Mouse (Mus musculus) heart, embryonic 16.5 days (tissue): Measurements from ENCODE around the gene Rep15. TPM values are rescaled to one million over a fixed set of nuclear protein-coding genes. Genes with fewer than 3 reads are reported as not detected.

Experiments used
- ATAC-seq: fragments of 200-750 bp; cut with Nextera tagmentation; replicated peaks from 2 replicates; pipeline ENCODE4 v1.8.0; 2017; ENCODE audit warnings: moderate number of reproducible peaks; ENCODE audit not compliant: insufficient read depth, low FRiP score; ENCODE audit errors: extremely low read depth
- H3K27ac ChIP-seq: fragments of 300-500 bp; sonication (generic); 2 replicates; pipeline ENCODE4 v1.5.1; 2014; ENCODE audit warnings: mild to moderate bottlenecking, low read length, control low read depth, moderate library complexity
- H3K27me3 ChIP-seq: fragments of 300-500 bp; sonication (generic); 2 replicates; pipeline ENCODE4 v1.6.1; 2014; ENCODE audit warnings: low read length, mixed read lengths; ENCODE audit not compliant: control insufficient read depth, insufficient read depth
- H3K36me3 ChIP-seq: fragments of 300-500 bp; sonication (generic); 2 replicates; pipeline ENCODE4 v1.6.1; 2014; ENCODE audit not compliant: control insufficient read depth, insufficient read depth
- H3K4me1 ChIP-seq: fragments of 300-500 bp; sonication (generic); 2 replicates; pipeline ENCODE4 v1.6.1; 2014; ENCODE audit warnings: low read length, mixed read lengths; ENCODE audit not compliant: control insufficient read depth, insufficient read depth
- H3K4me2 ChIP-seq: fragments of 300-500 bp; sonication (generic); 2 replicates; pipeline ENCODE4 v1.6.1; 2014; ENCODE audit warnings: low read depth, mild to moderate bottlenecking, control low read depth, low read length
- H3K4me3 ChIP-seq: fragments of 300-500 bp; sonication (generic); 2 replicates; pipeline ENCODE4 v1.5.1; 2014; ENCODE audit warnings: mild to moderate bottlenecking, control low read depth, low read length
- H3K9ac ChIP-seq: fragments of 300-500 bp; sonication (generic); 2 replicates; pipeline ENCODE4 v1.6.1; 2014; ENCODE audit warnings: low read length, control low read depth
- H3K9me3 ChIP-seq: fragments of 300-500 bp; sonication (generic); replicated peaks from 2 replicates; pipeline ENCODE4 v1.6.1; 2016; ENCODE audit warnings: low read length; ENCODE audit not compliant: control insufficient read depth
- WGBS: fragments of 180-500 bp; shearing (Covaris S2); extraction: QIAGEN DNeasy Blood & Tissue Kit; methylation state at CpG from one replicate; pipeline ENCODE4 v1.1.7; 2014; 5-methylcytosine and 5-hydroxymethylcytosine counted together
- polyA plus RNA-seq: library from polyadenylated mRNA; unstranded; fragments of >200 nt; fragmentation: Nextera tagmentation; extraction: Ambion mirVana; gene quantifications from 2 replicates; pipeline ENCODE4 v1.2.1, GENCODE M21; 2015

The Rep15 gene
- polyA plus RNA-seq, 1 experiment from 2014 or later = 0.49 TPM

GRCm38 (mm10) chr6:147043633-147044032, 11.2 kb downstream of the Rep15 start:
- H3K27ac ChIP-seq = no peak overlapping the region; the same call in 1 of the 2 replicates
- H3K9me3 ChIP-seq = peaks cover 2% of the 10 kb centered on the region; the same call in 1 of the 2 replicates
- H3K4me2 ChIP-seq = peak overlapping the region; percentile 86
- peaks cover 15% of the 10 kb centered on the region for H3K4me1 ChIP-seq
- 40% methylated on average over 7 of the region's 7 CpGs for WGBS
- peak overlapping the region; percentile 90 for H3K4me3 ChIP-seq
- H3K36me3 ChIP-seq = peaks cover 22% of the 10 kb centered on the region
- H3K9ac ChIP-seq = peak overlapping the region; percentile 97
- no peak for ATAC-seq
- H3K27me3 ChIP-seq = no peaks in the 10 kb centered on the region

- Histone ChIP-seq H3K9me3 (no peaks in the 10 kb centered on the region), H3K27me3 (no peaks in the 10 kb centered on the region), H3K4me3 (no peak overlapping the region), H3K4me2 (no peak overlapping the region), H3K4me1 (peaks cover 2% of the 10 kb centered on the region), H3K9ac (no peak overlapping the region), H3K27ac (no peak overlapping the region), H3K36me3 (peaks cover 48% of the 10 kb centered on the region)
- 94% methylated on average over 13 of the region's 13 CpGs for WGBS
- ATAC-seq = no peak
These were observed 16.9 kb downstream of the Rep15 start for GRCm38 (mm10) chr6:147049239-147049805.

- 95% methylated on average over 8 of the region's 8 CpGs for WGBS
- Histone ChIP-seq H3K9ac (no peak overlapping the region), H3K4me1 (peaks cover 9% of the 10 kb centered on the region), H3K36me3 (peaks cover 62% of the 10 kb centered on the region), H3K27me3 (no peaks in the 10 kb centered on the region), H3K27ac (no peak overlapping the region), H3K9me3 (no peaks in the 10 kb centered on the region), H3K4me3 (no peak overlapping the region), H3K4me2 (no peak overlapping the region)
- no peak for ATAC-seq
These were observed 19.3 kb downstream of the Rep15 start for GRCm38 (mm10) chr6:147051666-147052065.

- WGBS = 91% methylated on average over 9 of the region's 9 CpGs
- Histone ChIP-seq H3K9me3 (no peaks in the 10 kb centered on the region), H3K27me3 (no peaks in the 10 kb centered on the region), H3K4me1 (peaks cover 9% of the 10 kb centered on the region), H3K9ac (no peak overlapping the region), H3K4me2 (no peak overlapping the region), H3K4me3 (no peak overlapping the region), H3K36me3 (peaks cover 59% of the 10 kb centered on the region), H3K27ac (no peak overlapping the region)
- no peak for ATAC-seq
These were observed 20.1 kb downstream of the Rep15 start for GRCm38 (mm10) chr6:147052440-147052839.

GRCm38 (mm10) chr6:147053785-147054646, 21.6 kb downstream of the Rep15 start:
- no peak overlapping the region for H3K4me2 ChIP-seq
- H3K4me3 ChIP-seq = no peak overlapping the region
- H3K9ac ChIP-seq = no peak overlapping the region
- no peaks in the 10 kb centered on the region for H3K27me3 ChIP-seq
- peaks cover 12% of the 10 kb centered on the region for H3K4me1 ChIP-seq
- no peak for ATAC-seq
- H3K9me3 ChIP-seq = no peaks in the 10 kb centered on the region
- 89% methylated on average over 19 of the region's 19 CpGs for WGBS
- peaks cover 50% of the 10 kb centered on the region for H3K36me3 ChIP-seq
- no peak overlapping the region for H3K27ac ChIP-seq

- ATAC-seq = no peak; the same call in 1 of the 2 replicates
- Histone ChIP-seq H3K4me3 (no peak overlapping the region), H3K36me3 (peaks cover 43% of the 10 kb centered on the region), H3K4me2 (no peak overlapping the region), H3K9me3 (no peaks in the 10 kb centered on the region), H3K4me1 (peaks cover 12% of the 10 kb centered on the region), H3K9ac (no peak overlapping the region), H3K27me3 (no peaks in the 10 kb centered on the region), H3K27ac (no peak overlapping the region)
- WGBS = 71% methylated on average over 10 of the region's 10 CpGs
These were observed 23.1 kb downstream of the Rep15 start for GRCm38 (mm10) chr6:147055374-147055977.

- no peak overlapping the region for H3K27ac ChIP-seq
These were observed 26.9 kb downstream of the Rep15 start for GRCm38 (mm10) chr6:147059326-147059725.

GRCm38 (mm10) chr6:147061630-147062029, 29.2 kb downstream of the Rep15 start:
- Histone ChIP-seq H3K27me3 (no peaks in the 10 kb centered on the region), H3K4me1 (peaks cover 3% of the 10 kb centered on the region; the same call in 1 of the 2 replicates), H3K9me3 (no peaks in the 10 kb centered on the region), H3K36me3 (peaks cover 35% of the 10 kb centered on the region), H3K27ac (no peak overlapping the region), H3K9ac (no peak overlapping the region), H3K4me2 (no peak overlapping the region), H3K4me3 (no peak overlapping the region)
- ATAC-seq = no peak
- WGBS = 89% methylated on average over 9 of the region's 9 CpGs

More at GRCm38 (mm10) chr6:147059326-147059725, 26.9 kb downstream of the Rep15 start:
- peaks cover 46% of the 10 kb centered on the region for H3K36me3 ChIP-seq
- no peak overlapping the region for H3K4me3 ChIP-seq
- H3K4me2 ChIP-seq = no peak overlapping the region
- ATAC-seq = no peak
- 70% methylated on average over 7 of the region's 7 CpGs for WGBS
- H3K27me3 ChIP-seq = no peaks in the 10 kb centered on the region
- H3K9ac ChIP-seq = no peak overlapping the region
- H3K9me3 ChIP-seq = no peaks in the 10 kb centered on the region
- H3K4me1 ChIP-seq = peaks cover 12% of the 10 kb centered on the region

- H3K9ac ChIP-seq = no peak overlapping the region
- H3K27me3 ChIP-seq = no peaks in the 10 kb centered on the region
- no peak overlapping the region for H3K4me3 ChIP-seq
- no peak overlapping the region for H3K27ac ChIP-seq
- no peak for ATAC-seq
- no peak overlapping the region for H3K4me2 ChIP-seq
- H3K36me3 ChIP-seq = peaks cover 39% of the 10 kb centered on the region
- 80% methylated on average over 7 of the region's 7 CpGs for WGBS
- no peaks in the 10 kb centered on the region for H3K9me3 ChIP-seq
- peaks cover 3% of the 10 kb centered on the region; the same call in 1 of the 2 replicates for H3K4me1 ChIP-seq
These were observed 29.6 kb downstream of the Rep15 start for GRCm38 (mm10) chr6:147062034-147062433.
